Mouse (Mus musculus): ENCODE measurements around the gene Erh. TPM values are rescaled to one million over a fixed set of nuclear protein-coding genes. Genes with fewer than 3 reads are reported as not detected.

The Erh gene
- polyA plus RNA-seq (2016; fragmentation: Nextera tagmentation; extraction: Ambion mirVana) = 308 and 329 TPM in 2 replicates

DNA sequence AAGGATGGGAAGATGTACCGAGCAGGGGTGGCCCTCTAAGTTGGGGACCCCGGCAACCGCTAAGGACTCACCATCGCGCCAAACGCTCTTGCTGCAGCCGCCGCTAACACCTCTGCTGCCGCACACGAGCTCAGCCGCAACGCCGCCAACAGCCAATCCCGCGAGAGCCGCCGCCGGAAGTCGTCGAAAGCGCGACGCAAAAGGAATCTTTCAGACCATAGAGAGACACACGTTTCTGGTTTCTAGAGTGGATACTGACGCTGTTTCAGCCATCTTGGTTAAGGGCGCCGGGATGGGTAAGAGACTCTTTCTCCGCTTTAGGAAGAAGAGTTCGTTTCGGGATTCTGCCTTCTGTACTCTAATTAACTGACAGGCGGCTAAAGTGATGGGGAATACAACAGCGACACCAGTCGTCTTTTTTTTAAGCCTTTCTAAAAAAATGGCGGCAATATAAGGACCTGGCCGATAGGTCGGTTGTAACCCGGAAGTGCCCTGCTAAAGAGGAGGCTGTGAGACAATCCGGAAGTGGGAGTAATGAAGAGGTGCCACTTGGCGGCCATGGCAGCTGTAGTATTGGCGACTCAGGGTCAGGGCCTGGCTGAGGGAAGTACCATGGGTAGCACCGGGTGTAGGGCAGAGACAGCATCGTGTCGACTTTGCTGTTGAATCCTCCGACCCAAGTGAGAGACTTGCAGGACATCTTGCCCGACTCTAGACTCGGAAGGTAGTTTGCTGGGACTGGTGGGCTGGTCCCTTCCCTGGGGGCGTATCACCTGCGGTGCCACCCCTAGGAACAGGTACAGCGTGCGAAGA is at the start of gene Erh, which contains the start of gene Slc39a9:
Gene Erh (minus strand): TSS at position 649 of the 813 bp plus-strand sequence.
Gene Slc39a9 (plus strand): TSS at position 191 of the 813 bp plus-strand sequence.
- Histone ChIP-seq H3K9me3 (no peaks in the 10 kb centered on the region), H3K4me3 (peak within 1 kb of the TSS; percentile 97), H3K36me3 (peaks cover 27% of the 10 kb centered on the region), H3K4me1 (peaks cover 23% of the 10 kb centered on the region), H3K9ac (peak within 1 kb of the TSS; percentile 91), H3K4me2 (replicated peaks) (peak within 1 kb of the TSS; percentile 85), H3K27ac (peak within 1 kb of the TSS; percentile 93), H3K27me3 (no peaks in the 10 kb centered on the region)
- ATAC-seq (ENCODE audit: insufficient number of reproducible peaks, insufficient read depth, low FRiP score, low TSS enrichment) = peak; percentile 96
- under 1% methylated on average over 50 of the region's 50 CpGs for WGBS

DNA sequence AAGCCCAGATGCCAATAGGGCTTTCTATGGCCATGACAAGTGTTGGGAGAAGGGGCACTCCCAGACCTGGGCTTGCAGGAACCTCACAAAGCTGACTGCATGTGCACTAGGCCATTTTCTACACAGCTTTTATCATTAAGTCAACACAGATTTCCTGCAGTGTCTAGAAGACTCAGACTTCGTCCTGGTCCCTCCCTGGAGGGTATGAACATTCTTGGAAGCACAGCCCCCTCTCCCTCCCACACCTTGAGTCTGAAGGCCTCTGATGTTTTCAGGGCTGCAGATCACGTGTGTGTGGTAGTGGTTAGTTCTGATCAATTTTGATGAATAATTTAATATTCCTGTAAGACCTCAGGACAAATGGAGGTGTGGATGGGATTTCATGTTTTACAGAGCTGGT is 49.6 kb upstream of the Erh start:
- no peaks in the 10 kb centered on the region for H3K36me3 ChIP-seq
- peaks cover 47% of the 10 kb centered on the region for H3K27me3 ChIP-seq
- peaks cover 23% of the 10 kb centered on the region for H3K4me1 ChIP-seq
- no peak overlapping the region for H3K27ac ChIP-seq
- 15% methylated on average over 2 of the region's 2 CpGs for WGBS
- no peak for ATAC-seq (ENCODE audit: insufficient number of reproducible peaks, insufficient read depth, low FRiP score, low TSS enrichment)
- H3K9me3 ChIP-seq = no peaks in the 10 kb centered on the region
- H3K4me3 ChIP-seq = no peak overlapping the region
- no peak overlapping the region for H3K9ac ChIP-seq
- H3K4me2 ChIP-seq (replicated peaks) = no peak overlapping the region

DNA sequence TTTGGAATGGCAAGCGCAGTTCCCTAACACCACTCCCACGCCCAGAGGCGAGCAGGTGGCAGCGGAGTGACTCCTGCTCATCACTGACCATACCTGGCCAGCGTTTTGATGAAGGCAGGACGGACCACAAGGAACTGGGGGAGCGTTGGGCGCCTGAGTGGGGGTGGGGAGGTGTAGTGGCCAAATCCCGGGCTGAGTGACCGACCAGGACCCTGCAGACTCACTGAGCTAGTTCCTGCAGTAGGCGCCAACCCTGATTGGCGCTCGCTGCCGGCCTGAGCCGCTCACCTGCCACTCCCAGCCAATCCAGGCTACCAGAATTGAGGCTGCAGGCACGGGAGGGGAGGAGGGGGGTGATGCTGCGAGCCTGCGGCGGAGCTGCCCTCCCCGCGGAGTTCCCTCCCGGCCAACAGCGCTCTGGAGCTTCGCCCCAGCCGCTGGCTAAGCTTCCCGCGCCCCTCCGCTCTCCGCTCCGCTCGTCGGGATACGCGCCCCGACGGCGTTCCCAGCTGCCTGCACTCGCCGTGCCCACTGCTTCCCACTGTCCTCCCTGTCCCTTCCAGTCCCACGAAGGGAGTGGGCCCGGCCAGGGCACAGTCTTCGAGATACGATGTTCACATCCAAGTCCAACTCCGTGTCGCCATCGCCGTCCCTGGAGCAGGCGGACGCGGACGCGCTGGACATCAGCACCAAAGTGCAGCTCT is 48.3 kb upstream of the Erh start, which contains the start of gene Plekhd1:
Gene Plekhd1 (plus strand): TSS at position 323 of the 704 bp plus-strand sequence.
- ATAC-seq (ENCODE audit: insufficient number of reproducible peaks, insufficient read depth, low FRiP score, low TSS enrichment) = peak; percentile 83
- Histone ChIP-seq H3K4me2 (replicated peaks) (peak within 1 kb of the TSS; percentile 66), H3K9me3 (no peaks in the 10 kb centered on the region), H3K27ac (no peak within 1 kb of the TSS), H3K4me3 (peak within 1 kb of the TSS; percentile 37), H3K36me3 (no peaks in the 10 kb centered on the region), H3K4me1 (peaks cover 23% of the 10 kb centered on the region), H3K9ac (peak within 1 kb of the TSS; percentile 44), H3K27me3 (peaks cover 47% of the 10 kb centered on the region)
- under 1% methylated on average over 34 of the region's 52 CpGs for WGBS

DNA sequence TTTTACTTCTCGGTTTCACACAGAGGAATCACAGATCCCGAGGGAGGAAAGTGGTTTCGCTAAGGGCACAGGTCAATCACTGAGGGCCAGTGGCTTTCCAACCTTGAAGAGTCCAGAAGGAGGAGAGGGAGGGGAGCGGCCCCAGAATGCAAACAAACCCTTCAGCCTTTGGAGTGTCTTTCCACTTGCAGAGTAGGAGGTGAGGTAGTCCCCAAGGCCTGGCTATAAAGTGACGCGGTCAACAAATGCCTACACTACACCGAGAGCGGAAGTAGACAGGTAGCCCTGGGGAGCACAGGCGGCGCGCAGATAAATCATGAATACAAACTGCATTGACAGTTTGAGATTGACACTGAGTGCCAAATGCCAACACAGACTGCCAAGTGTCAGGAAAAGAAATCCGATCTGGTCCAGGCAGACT is 47.5 kb upstream of the Erh start:
- Histone ChIP-seq H3K4me2 (replicated peaks) (peak overlapping the region; percentile 66; the same call in 1 of the 2 replicates), H3K4me1 (peaks cover 23% of the 10 kb centered on the region), H3K27ac (no peak overlapping the region), H3K4me3 (no peak overlapping the region), H3K9ac (no peak overlapping the region), H3K27me3 (peaks cover 47% of the 10 kb centered on the region), H3K9me3 (no peaks in the 10 kb centered on the region), H3K36me3 (no peaks in the 10 kb centered on the region)
- 5% methylated on average over 12 of the region's 12 CpGs for WGBS
- ATAC-seq (ENCODE audit: insufficient number of reproducible peaks, insufficient read depth, low FRiP score, low TSS enrichment) = no peak

DNA sequence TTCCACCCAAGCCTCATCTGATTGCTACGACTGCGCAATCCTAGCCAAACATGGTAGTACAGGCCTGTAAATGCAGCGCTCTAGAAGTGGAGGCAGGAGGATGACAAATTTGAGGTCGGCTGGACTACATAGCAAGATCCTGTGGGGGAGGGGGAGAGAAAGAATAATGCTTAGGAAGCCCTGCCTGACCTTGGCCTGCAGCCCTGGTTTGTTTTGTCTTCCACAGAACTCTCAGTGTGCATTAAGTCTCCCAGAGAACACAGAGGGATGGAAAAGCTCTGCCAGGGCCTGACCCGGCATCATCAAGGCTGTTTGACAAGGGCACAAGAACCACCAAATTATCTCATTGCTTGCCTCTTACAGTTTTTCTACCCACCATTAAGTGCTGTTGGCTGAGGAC is 45.6 kb upstream of the Erh start:
- H3K27me3 ChIP-seq = peaks cover 43% of the 10 kb centered on the region
- no peaks in the 10 kb centered on the region for H3K9me3 ChIP-seq
- no peak overlapping the region for H3K4me3 ChIP-seq
- H3K27ac ChIP-seq = no peak overlapping the region
- peaks cover 23% of the 10 kb centered on the region for H3K4me1 ChIP-seq
- ATAC-seq (ENCODE audit: insufficient number of reproducible peaks, insufficient read depth, low FRiP score, low TSS enrichment) = no peak
- H3K36me3 ChIP-seq = no peaks in the 10 kb centered on the region
- WGBS = 44% methylated on average over 5 of the region's 5 CpGs
- H3K4me2 ChIP-seq (replicated peaks) = no peak overlapping the region
- H3K9ac ChIP-seq = no peak overlapping the region

DNA sequence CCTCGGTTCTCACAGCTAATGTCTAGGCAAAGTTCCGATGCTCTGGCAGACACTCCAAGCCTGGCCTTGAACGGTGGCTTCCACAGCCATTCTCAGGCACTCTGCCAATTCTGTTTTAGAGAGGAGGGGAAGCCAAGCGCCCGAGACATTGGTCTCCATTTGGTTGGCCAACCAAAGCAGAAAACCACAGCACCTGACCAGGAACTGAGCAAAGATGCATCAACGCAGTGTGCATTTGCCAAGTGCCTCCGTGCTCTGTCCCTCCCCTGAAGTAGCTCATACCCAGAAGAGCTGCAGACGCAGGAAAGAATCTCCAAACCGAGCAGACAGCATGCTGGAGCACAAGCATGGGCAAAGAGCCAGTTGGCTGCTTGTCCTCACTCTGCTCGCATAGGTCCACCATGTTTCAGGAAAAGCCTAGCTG is 43.7 kb upstream of the Erh start:
- Histone ChIP-seq H3K36me3 (no peaks in the 10 kb centered on the region), H3K27ac (no peak overlapping the region), H3K4me2 (replicated peaks) (no peak overlapping the region), H3K9ac (no peak overlapping the region), H3K9me3 (no peaks in the 10 kb centered on the region), H3K4me1 (peaks cover 15% of the 10 kb centered on the region), H3K4me3 (no peak overlapping the region), H3K27me3 (peaks cover 24% of the 10 kb centered on the region)
- ATAC-seq (ENCODE audit: insufficient number of reproducible peaks, insufficient read depth, low FRiP score, low TSS enrichment) = no peak
- 87% methylated on average over 10 of the region's 10 CpGs for WGBS

DNA sequence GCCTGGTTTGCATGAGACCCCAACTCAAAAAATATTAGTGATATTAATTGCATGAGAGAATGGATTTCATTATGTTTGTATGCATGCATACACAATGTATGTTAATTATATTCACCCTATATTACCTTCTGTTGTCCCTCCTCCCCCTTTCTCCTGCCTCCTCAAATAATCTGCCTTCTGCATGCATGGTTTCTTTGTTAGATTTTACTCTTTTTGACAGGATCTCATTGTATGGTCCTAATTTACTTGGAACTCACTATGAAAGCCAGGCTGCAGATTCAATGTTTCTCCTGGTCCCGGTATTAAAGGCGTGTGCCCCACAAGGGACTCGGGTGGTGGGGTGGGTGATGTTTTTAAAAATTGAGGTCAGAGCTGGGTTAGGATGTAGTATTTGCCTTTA is 40.2 kb upstream of the Erh start:
- ATAC-seq (ENCODE audit: insufficient number of reproducible peaks, insufficient read depth, low FRiP score, low TSS enrichment) = no peak
- H3K9me3 ChIP-seq = no peaks in the 10 kb centered on the region
- no peak overlapping the region for H3K4me3 ChIP-seq
- WGBS = 82% methylated on average over 3 of the region's 3 CpGs
- peaks cover 7% of the 10 kb centered on the region; the same call in 1 of the 2 replicates for H3K36me3 ChIP-seq
- no peaks in the 10 kb centered on the region for H3K27me3 ChIP-seq
- no peak overlapping the region for H3K27ac ChIP-seq
- no peak overlapping the region for H3K4me2 ChIP-seq (replicated peaks)
- no peak overlapping the region for H3K9ac ChIP-seq
- H3K4me1 ChIP-seq = no peaks in the 10 kb centered on the region

DNA sequence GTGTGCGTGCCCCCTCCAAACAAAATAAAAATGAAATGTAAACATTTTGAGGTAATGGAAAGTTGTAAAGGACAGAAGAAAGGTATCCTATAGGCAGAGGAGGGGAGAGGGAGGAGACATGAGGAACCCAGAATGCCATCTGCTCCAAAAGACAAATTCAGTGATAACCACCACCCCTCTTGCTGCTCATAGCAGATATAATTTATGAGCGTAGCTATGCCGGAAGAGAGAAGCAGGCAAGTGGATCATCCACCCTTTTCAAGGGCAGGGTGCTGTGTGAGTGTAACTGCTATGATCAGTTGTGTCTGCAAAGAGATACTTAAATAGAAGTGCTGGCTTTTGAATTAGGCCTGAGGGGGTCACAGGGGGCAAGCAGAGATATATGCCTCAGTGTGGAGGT is 39.4 kb upstream of the Erh start:
- no peak overlapping the region for H3K4me3 ChIP-seq
- no peak overlapping the region for H3K9ac ChIP-seq
- H3K4me1 ChIP-seq = no peaks in the 10 kb centered on the region
- no peak overlapping the region for H3K4me2 ChIP-seq (replicated peaks)
- no peaks in the 10 kb centered on the region for H3K9me3 ChIP-seq
- no peak overlapping the region for H3K27ac ChIP-seq
- WGBS = 88% methylated on average over 3 of the region's 3 CpGs
- peaks cover 8% of the 10 kb centered on the region for H3K36me3 ChIP-seq
- H3K27me3 ChIP-seq = no peaks in the 10 kb centered on the region
- ATAC-seq (ENCODE audit: insufficient number of reproducible peaks, insufficient read depth, low FRiP score, low TSS enrichment) = no peak

DNA sequence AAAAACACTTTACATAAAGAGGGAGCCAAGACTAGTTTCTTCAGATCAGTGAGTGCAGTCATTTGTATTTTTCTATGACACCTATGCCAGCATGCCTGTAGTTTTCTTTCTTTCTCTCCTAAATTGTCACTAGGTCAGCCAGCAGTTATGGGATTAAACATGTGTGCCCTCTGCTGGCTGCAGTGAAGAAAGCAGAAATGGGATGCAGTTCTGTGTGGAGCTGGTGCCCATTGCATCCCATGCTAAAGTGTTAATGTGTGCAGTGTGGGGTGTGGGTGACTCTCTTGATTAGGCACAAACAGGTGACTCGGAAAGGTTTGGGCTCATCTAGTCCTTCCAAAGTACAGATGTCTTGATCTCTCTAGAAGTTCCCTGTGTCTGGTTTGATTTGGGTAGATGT is 37.2 kb upstream of the Erh start:
- no peaks in the 10 kb centered on the region for H3K27me3 ChIP-seq
- no peak overlapping the region for H3K9ac ChIP-seq
- no peak overlapping the region for H3K4me3 ChIP-seq
- ATAC-seq (ENCODE audit: insufficient number of reproducible peaks, insufficient read depth, low FRiP score, low TSS enrichment) = no peak
- H3K9me3 ChIP-seq = no peaks in the 10 kb centered on the region
- peaks cover 24% of the 10 kb centered on the region for H3K36me3 ChIP-seq
- no peak overlapping the region for H3K4me2 ChIP-seq (replicated peaks)
- 67% methylated on average over 1 of the region's 1 CpGs for WGBS
- H3K4me1 ChIP-seq = no peaks in the 10 kb centered on the region
- H3K27ac ChIP-seq = no peak overlapping the region

DNA sequence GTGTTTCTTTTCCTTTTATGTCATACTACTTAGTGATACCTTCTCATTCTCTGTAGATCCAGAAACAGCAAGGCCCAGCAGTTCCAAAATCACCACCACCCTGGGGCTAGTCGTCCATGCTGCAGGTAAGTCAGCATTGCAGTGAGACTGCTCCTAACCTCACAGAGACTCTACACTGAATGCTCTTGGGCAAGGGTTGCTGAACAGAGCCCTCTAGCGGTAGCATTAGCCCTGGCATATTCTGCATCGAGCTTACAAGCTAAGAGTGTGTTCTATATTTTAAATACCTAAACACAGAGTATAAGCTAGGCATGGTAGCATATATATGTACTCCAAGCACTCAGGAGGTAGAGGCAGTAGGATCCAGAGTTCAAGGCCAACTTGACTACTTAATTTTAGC is 29.0 kb upstream of the Erh start:
- H3K4me3 ChIP-seq = no peak overlapping the region
- no peaks in the 10 kb centered on the region for H3K27me3 ChIP-seq
- WGBS = 16% methylated on average over 3 of the region's 3 CpGs
- ATAC-seq (ENCODE audit: insufficient number of reproducible peaks, insufficient read depth, low FRiP score, low TSS enrichment) = no peak
- no peaks in the 10 kb centered on the region for H3K9me3 ChIP-seq
- H3K4me1 ChIP-seq = no peaks in the 10 kb centered on the region
- no peak overlapping the region for H3K9ac ChIP-seq
- H3K4me2 ChIP-seq (replicated peaks) = no peak overlapping the region
- H3K27ac ChIP-seq = no peak overlapping the region
- H3K36me3 ChIP-seq = peaks cover 38% of the 10 kb centered on the region

DNA sequence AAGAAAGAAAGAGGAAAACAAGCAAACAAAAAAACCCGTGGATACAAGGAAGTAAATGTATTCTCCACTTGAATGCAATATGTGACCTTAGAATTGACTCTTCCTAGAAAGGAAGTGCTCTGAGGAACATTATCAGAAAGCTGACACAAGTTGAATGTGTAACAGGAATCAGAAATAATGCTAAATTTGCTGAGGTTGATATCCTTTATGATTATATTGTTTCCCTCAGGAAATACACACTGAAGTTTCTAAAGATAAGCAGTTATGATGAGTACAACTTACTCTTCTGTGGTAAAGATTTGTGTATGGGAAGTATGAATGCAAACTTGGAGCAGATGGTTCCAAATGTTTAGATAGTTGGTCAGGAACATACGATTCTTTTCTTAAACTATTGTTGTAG is 24.2 kb upstream of the Erh start:
- WGBS = 88% methylated on average over 2 of the region's 2 CpGs
- H3K36me3 ChIP-seq = peaks cover 27% of the 10 kb centered on the region; the same call in 1 of the 2 replicates
- no peak overlapping the region for H3K27ac ChIP-seq

DNA sequence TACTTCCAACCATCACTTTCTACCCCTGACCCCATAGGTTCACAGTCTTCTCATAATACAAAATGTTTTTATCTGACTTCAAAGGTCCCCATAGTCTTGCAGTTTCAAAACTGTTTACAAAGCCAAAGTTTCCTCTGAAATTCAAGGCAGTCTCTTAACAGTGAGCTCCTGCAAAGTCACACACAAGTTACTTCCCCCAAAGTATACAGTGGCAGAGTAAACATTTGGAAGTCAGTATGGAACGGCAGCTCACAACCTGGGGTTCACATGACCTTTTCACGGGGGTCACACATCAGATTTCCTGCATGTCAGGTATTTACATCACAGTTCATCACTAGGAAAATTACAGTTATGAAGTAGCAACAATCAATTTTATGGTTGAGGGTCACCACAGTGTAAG is 19.8 kb upstream of the Erh start:
- no peak overlapping the region for H3K4me3 ChIP-seq
- ATAC-seq (ENCODE audit: insufficient number of reproducible peaks, insufficient read depth, low FRiP score, low TSS enrichment) = no peak
- H3K9me3 ChIP-seq = no peaks in the 10 kb centered on the region
- no peak overlapping the region for H3K27ac ChIP-seq
- peaks cover 23% of the 10 kb centered on the region for H3K36me3 ChIP-seq
- H3K4me1 ChIP-seq = no peaks in the 10 kb centered on the region
- no peaks in the 10 kb centered on the region for H3K27me3 ChIP-seq
- 70% methylated on average over 2 of the region's 2 CpGs for WGBS
- no peak overlapping the region for H3K9ac ChIP-seq
- H3K4me2 ChIP-seq (replicated peaks) = no peak overlapping the region

More for the DNA sequence above, 24.2 kb upstream of the Erh start:
- H3K4me3 ChIP-seq = no peak overlapping the region
- H3K4me2 ChIP-seq (replicated peaks) = no peak overlapping the region
- no peaks in the 10 kb centered on the region for H3K27me3 ChIP-seq
- H3K9me3 ChIP-seq = no peaks in the 10 kb centered on the region
- no peak for ATAC-seq (ENCODE audit: insufficient number of reproducible peaks, insufficient read depth, low FRiP score, low TSS enrichment)
- H3K9ac ChIP-seq = no peak overlapping the region
- no peaks in the 10 kb centered on the region for H3K4me1 ChIP-seq
